Mouse (Mus musculus) midbrain, postnatal 0 days (tissue): Measurements from ENCODE around the gene Dph6. TPM values are rescaled to one million over a fixed set of nuclear protein-coding genes. Genes with fewer than 3 reads are reported as not detected.
A peak's percentile ranks its signal among the peaks of the same experiment; 100 is the strongest.

Experiments
- ATAC-seq: fragments of 200-750 bp; cut with Nextera tagmentation; 2 replicates; pipeline ENCODE4 v1.8.0; 2017; ENCODE audit warnings: moderate number of reproducible peaks, mild to moderate bottlenecking, moderate TSS enrichment, moderate library complexity; ENCODE audit not compliant: low FRiP score
- DNase-seq: peaks from one replicate; pipeline ENCODE4 v3.0.0-alpha.2; 2015; ENCODE audit warnings: low spot score
- H3K27ac ChIP-seq: fragments of 300-500 bp; sonication (generic); 2 replicates; pipeline ENCODE4 v1.5.1; 2014; ENCODE audit warnings: low read depth, mild to moderate bottlenecking, low read length, mixed read lengths
- H3K27me3 ChIP-seq: fragments of 300-500 bp; sonication (generic); 2 replicates; pipeline ENCODE4 v1.6.1; 2014; ENCODE audit warnings: low read length, control low read depth, mixed read lengths; ENCODE audit not compliant: insufficient read depth
- H3K36me3 ChIP-seq: fragments of 300-500 bp; sonication (generic); 2 replicates; pipeline ENCODE4 v1.6.1; 2014; ENCODE audit warnings: low read length, control low read depth, mixed read lengths; ENCODE audit not compliant: insufficient read depth
- H3K4me1 ChIP-seq: fragments of 300-500 bp; sonication (generic); 2 replicates; pipeline ENCODE4 v1.6.1; 2014; ENCODE audit warnings: mild to moderate bottlenecking, control low read depth, antibody characterized with exemption, low read length, mixed read lengths; ENCODE audit not compliant: insufficient read depth
- H3K4me2 ChIP-seq: fragments of 300-500 bp; sonication (generic); 2 replicates; pipeline ENCODE4 v1.6.1; 2014; ENCODE audit warnings: low read depth, mild to moderate bottlenecking, low read length, mixed read lengths; ENCODE audit not compliant: poor library complexity, severe bottlenecking
- H3K4me3 ChIP-seq: fragments of 300-500 bp; sonication (generic); 2 replicates; pipeline ENCODE4 v1.5.1; 2014; ENCODE audit warnings: low read depth, mild to moderate bottlenecking, low read length, moderate library complexity
- H3K9ac ChIP-seq: fragments of 300-500 bp; sonication (generic); replicated peaks from 2 replicates; pipeline ENCODE4 v1.6.1; 2014; ENCODE audit warnings: mild to moderate bottlenecking, low read length, moderate library complexity, mixed read lengths; ENCODE audit not compliant: poor library complexity, severe bottlenecking
- H3K9me3 ChIP-seq: fragments of 300-500 bp; sonication (generic); 2 replicates; pipeline ENCODE4 v1.6.1; 2016; ENCODE audit warnings: low read length, control low read depth
- CTCF ChIP-seq: IDR thresholded peaks from 2 replicates; pipeline ENCODE4 v1.5.1; 2016; ENCODE audit warnings: antibody characterized with exemption, mild to moderate bottlenecking
- WGBS: fragments of 180-500 bp; shearing (Covaris S2); extraction: QIAGEN DNeasy Blood & Tissue Kit; methylation state at CpG from one replicate; pipeline ENCODE4 v1.1.7; 2014; 5-methylcytosine and 5-hydroxymethylcytosine counted together
- polyA plus RNA-seq: library from polyadenylated mRNA; unstranded; fragments of >200 nt; fragmentation: Nextera tagmentation; extraction: Ambion mirVana; gene quantifications from 2 replicates; pipeline ENCODE4 v1.2.1, GENCODE M21; 2015
- total RNA-seq: library from RNA; depleted of rRNA; stranded (reverse); fragments of >200 nt; gene quantifications from 2 replicates; pipeline ENCODE4 v1.2.3, GENCODE M21; 2014; rRNA removed

The Dph6 gene
- total RNA-seq: 11.0 and 14.5 TPM in 2 replicates
- 13.2 and 14.6 TPM in 2 replicates for polyA plus RNA-seq

- no peaks in the 10 kb centered on the region for H3K27me3 ChIP-seq
- H3K36me3 ChIP-seq: no peaks in the 10 kb centered on the region
- peak within 1 kb of the TSS; percentile 54 for H3K9ac ChIP-seq
- peak; percentile 96 for ATAC-seq
- no peaks in the 10 kb centered on the region for H3K9me3 ChIP-seq
- peak; percentile 88 for DNase-seq
- H3K4me2 ChIP-seq: peak within 1 kb of the TSS; percentile 58
- under 1% methylated on average over 45 of the region's 45 CpGs for WGBS
- H3K4me1 ChIP-seq: no peaks in the 10 kb centered on the region
- peak within 1 kb of the TSS; percentile 77 for H3K27ac ChIP-seq
- peak; percentile 44 for TF ChIP-seq CTCF
- peak within 1 kb of the TSS; percentile 55 for H3K4me3 ChIP-seq
Measured at GRCm38 (mm10) chr2:114654365-114655239, at the start of gene Dph6. Gene Dph6, minus strand, starts transcription at chr2:114654964.

- Histone ChIP-seq H3K4me2 (no peak overlapping the region), H3K4me3 (no peak overlapping the region), H3K27me3 (no peaks in the 10 kb centered on the region), H3K9me3 (no peaks in the 10 kb centered on the region), H3K9ac (no peak overlapping the region), H3K36me3 (no peaks in the 10 kb centered on the region), H3K27ac (no peak overlapping the region), H3K4me1 (no peaks in the 10 kb centered on the region)
- no peak for TF ChIP-seq CTCF
- DNase-seq: no peak
- no peak for ATAC-seq
- 79% methylated on average over 2 of the region's 2 CpGs for WGBS
Measured at GRCm38 (mm10) chr2:114700966-114701685, 46.4 kb upstream of the Dph6 start.

- Histone ChIP-seq H3K4me3 (no peak overlapping the region), H3K9ac (no peak overlapping the region), H3K27ac (no peak overlapping the region), H3K9me3 (no peaks in the 10 kb centered on the region), H3K27me3 (no peaks in the 10 kb centered on the region), H3K4me1 (no peaks in the 10 kb centered on the region), H3K36me3 (no peaks in the 10 kb centered on the region), H3K4me2 (no peak overlapping the region)
- DNase-seq (no peak), ATAC-seq (no peak)
- WGBS: 88% methylated on average over 2 of the region's 2 CpGs
- TF ChIP-seq CTCF: no peak
Measured at GRCm38 (mm10) chr2:114691607-114692006, 36.8 kb upstream of the Dph6 start.

GRCm38 (mm10) chr2:114687483-114687882 is 32.7 kb upstream of the Dph6 start:
- DNase-seq (peak; percentile 51), ATAC-seq (no peak)
- no peak for TF ChIP-seq CTCF
- Histone ChIP-seq H3K27me3 (no peaks in the 10 kb centered on the region), H3K4me2 (no peak overlapping the region), H3K27ac (no peak overlapping the region), H3K9me3 (no peaks in the 10 kb centered on the region), H3K9ac (no peak overlapping the region), H3K4me3 (no peak overlapping the region), H3K4me1 (no peaks in the 10 kb centered on the region), H3K36me3 (no peaks in the 10 kb centered on the region)
- 90% methylated on average over 1 of the region's 1 CpGs for WGBS

- H3K4me3 ChIP-seq: no peak overlapping the region
- H3K27ac ChIP-seq: no peak overlapping the region
- H3K27me3 ChIP-seq: no peaks in the 10 kb centered on the region
- H3K36me3 ChIP-seq: no peaks in the 10 kb centered on the region
- WGBS: 75% methylated on average over 4 of the region's 4 CpGs
- H3K4me1 ChIP-seq: no peaks in the 10 kb centered on the region
- no peak overlapping the region for H3K9ac ChIP-seq
- no peaks in the 10 kb centered on the region for H3K9me3 ChIP-seq
- TF ChIP-seq CTCF: no peak
- ATAC-seq: no peak
- no peak overlapping the region for H3K4me2 ChIP-seq
- DNase-seq: peak; percentile 60
Measured at GRCm38 (mm10) chr2:114687081-114687480, 32.3 kb upstream of the Dph6 start.

GRCm38 (mm10) chr2:114673831-114674230 is 19.1 kb upstream of the Dph6 start:
- H3K4me1 ChIP-seq: no peaks in the 10 kb centered on the region
- H3K27ac ChIP-seq: no peak overlapping the region
- H3K27me3 ChIP-seq: no peaks in the 10 kb centered on the region
- DNase-seq (no peak), ATAC-seq (no peak)
- H3K36me3 ChIP-seq: no peaks in the 10 kb centered on the region
- no peak overlapping the region for H3K4me2 ChIP-seq
- no peak for TF ChIP-seq CTCF
- H3K9ac ChIP-seq: no peak overlapping the region
- no peaks in the 10 kb centered on the region for H3K9me3 ChIP-seq
- 91% methylated on average over 1 of the region's 1 CpGs for WGBS
- no peak overlapping the region for H3K4me3 ChIP-seq
